Mouse (Mus musculus) neural tube, embryonic 14.5 days (tissue): ENCODE measurements at regions not wholly inside any gene's neighbourhood (a gene's known extent, or its start where the extent isn't known, plus 50 kb on each side); places are given as distances from the start of the nearest gene placed in this dataset.

Experiments used
- ATAC-seq: fragments of 200-750 bp; cut with Nextera tagmentation; 2 replicates; pipeline ENCODE4 v1.8.0; 2017; ENCODE audit warnings: low read depth, mild to moderate bottlenecking, moderate TSS enrichment, moderate library complexity
- H3K27ac ChIP-seq: fragments of 300-500 bp; sonication (generic); 2 replicates; pipeline ENCODE4 v1.5.1; 2014; ENCODE audit warnings: low read depth, mild to moderate bottlenecking, control low read depth, low read length, moderate library complexity, mixed read lengths
- H3K27me3 ChIP-seq: fragments of 300-500 bp; sonication (generic); 2 replicates; pipeline ENCODE4 v1.6.1; 2014; ENCODE audit warnings: low read length; ENCODE audit not compliant: control insufficient read depth, insufficient read depth
- H3K36me3 ChIP-seq: fragments of 300-500 bp; sonication (generic); 2 replicates; pipeline ENCODE4 v1.6.1; 2014; ENCODE audit warnings: low read length, mixed read lengths; ENCODE audit not compliant: control insufficient read depth, insufficient read depth
- H3K4me1 ChIP-seq: fragments of 300-500 bp; sonication (generic); 2 replicates; pipeline ENCODE4 v1.6.1; 2014; ENCODE audit warnings: low read length; ENCODE audit not compliant: control insufficient read depth, insufficient read depth
- H3K4me2 ChIP-seq: fragments of 300-500 bp; sonication (generic); 2 replicates; pipeline ENCODE4 v1.6.1; 2014; ENCODE audit warnings: mild to moderate bottlenecking, low read depth, low read length, control low read depth
- H3K4me3 ChIP-seq: fragments of 300-500 bp; sonication (generic); 2 replicates; pipeline ENCODE4 v1.5.1; 2014; ENCODE audit warnings: low read depth, low read length, control low read depth, mixed read lengths
- H3K9ac ChIP-seq: fragments of 300-500 bp; sonication (generic); replicated peaks from 2 replicates; pipeline ENCODE4 v1.6.1; 2014; ENCODE audit warnings: low read depth, mild to moderate bottlenecking, control low read depth, low read length, mixed read lengths
- H3K9me3 ChIP-seq: fragments of 300-500 bp; sonication (generic); 2 replicates; pipeline ENCODE4 v1.6.1; 2016; ENCODE audit warnings: low read length; ENCODE audit not compliant: control insufficient read depth
- WGBS: fragments of 180-500 bp; shearing (Covaris S2); extraction: QIAGEN DNeasy Blood & Tissue Kit; methylation state at CpG from one replicate; pipeline ENCODE4 v1.1.7; 2014; 5-methylcytosine and 5-hydroxymethylcytosine counted together

- ATAC-seq = no peak
- Histone ChIP-seq H3K4me1 (no peaks in the 10 kb centered on the region), H3K9ac (no peak overlapping the region), H3K4me2 (no peak overlapping the region), H3K36me3 (no peaks in the 10 kb centered on the region), H3K4me3 (no peak overlapping the region), H3K9me3 (no peaks in the 10 kb centered on the region), H3K27me3 (no peaks in the 10 kb centered on the region), H3K27ac (no peak overlapping the region)
- WGBS = 83% methylated on average over 1 of the region's 1 CpGs
Measured at GRCm38 (mm10) chr15:67278869-67279268, 778.2 kb upstream of the Lrrc6 start.

DNA sequence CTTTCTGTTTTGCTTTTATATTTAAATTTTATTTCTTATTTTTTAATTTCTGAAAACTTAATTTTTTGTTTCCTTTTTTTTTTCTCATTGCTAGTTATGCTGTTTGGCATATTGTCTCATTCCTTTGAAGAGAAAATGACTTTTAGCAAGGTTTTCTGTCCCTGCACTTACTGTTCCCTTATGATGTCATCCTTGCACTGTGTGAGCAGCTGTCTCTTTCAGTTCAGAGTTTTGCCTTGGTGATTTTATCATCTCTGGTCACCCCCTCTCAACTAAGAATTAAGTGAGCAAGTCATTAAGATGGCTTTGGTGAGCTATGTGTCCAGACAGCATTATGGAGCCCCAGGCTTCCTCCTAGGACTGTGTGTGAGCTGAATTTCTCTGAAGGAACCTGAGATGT, 774.3 kb upstream of the Lrrc6 start:
- no peak overlapping the region for H3K4me2 ChIP-seq
- ATAC-seq = no peak
- H3K4me1 ChIP-seq = no peaks in the 10 kb centered on the region
- H3K27me3 ChIP-seq = no peaks in the 10 kb centered on the region
- H3K27ac ChIP-seq = no peak overlapping the region
- no peaks in the 10 kb centered on the region for H3K36me3 ChIP-seq
- no peak overlapping the region for H3K9ac ChIP-seq
- no peaks in the 10 kb centered on the region for H3K9me3 ChIP-seq
- no peak overlapping the region for H3K4me3 ChIP-seq

GRCm38 (mm10) chr15:67272397-67272796, 771.7 kb upstream of the Lrrc6 start:
- no peaks in the 10 kb centered on the region for H3K36me3 ChIP-seq
- no peak overlapping the region for H3K27ac ChIP-seq
- no peak for ATAC-seq
- H3K4me2 ChIP-seq = no peak overlapping the region
- WGBS = 88% methylated on average over 2 of the region's 2 CpGs
- no peaks in the 10 kb centered on the region for H3K27me3 ChIP-seq
- no peak overlapping the region for H3K9ac ChIP-seq
- no peak overlapping the region for H3K4me3 ChIP-seq
- no peaks in the 10 kb centered on the region for H3K9me3 ChIP-seq
- no peaks in the 10 kb centered on the region for H3K4me1 ChIP-seq

DNA sequence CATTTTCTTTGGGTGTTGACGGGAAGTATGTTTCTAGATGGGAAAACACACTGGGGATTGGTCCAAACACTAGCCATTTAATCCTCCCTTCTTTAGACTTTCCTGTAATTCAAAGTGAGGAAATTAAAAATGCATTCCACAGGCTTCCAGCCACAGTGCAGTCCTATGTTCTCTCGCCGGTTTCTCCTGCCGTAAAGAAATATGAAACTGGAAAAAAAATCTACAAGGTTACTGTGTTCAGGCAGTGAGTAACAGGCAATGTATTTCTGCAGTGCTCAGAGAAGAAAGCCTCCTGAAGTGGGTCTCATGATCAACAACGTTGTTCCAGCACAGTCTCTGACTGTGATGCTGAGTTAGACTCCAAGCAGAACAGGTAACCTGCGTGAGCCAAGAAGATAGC, 763.0 kb upstream of the Lrrc6 start:
- H3K4me2 ChIP-seq = no peak overlapping the region
- 83% methylated on average over 6 of the region's 6 CpGs for WGBS
- H3K27me3 ChIP-seq = no peaks in the 10 kb centered on the region
- no peaks in the 10 kb centered on the region for H3K4me1 ChIP-seq
- no peak overlapping the region for H3K9ac ChIP-seq
- no peak overlapping the region for H3K4me3 ChIP-seq
- no peaks in the 10 kb centered on the region for H3K9me3 ChIP-seq
- no peaks in the 10 kb centered on the region for H3K36me3 ChIP-seq
- no peak for ATAC-seq
- H3K27ac ChIP-seq = no peak overlapping the region

- no peaks in the 10 kb centered on the region for H3K9me3 ChIP-seq
- no peaks in the 10 kb centered on the region for H3K4me1 ChIP-seq
- H3K27ac ChIP-seq = no peak overlapping the region
- H3K4me2 ChIP-seq = no peak overlapping the region
- no peaks in the 10 kb centered on the region for H3K27me3 ChIP-seq
- no peak for ATAC-seq
- H3K36me3 ChIP-seq = no peaks in the 10 kb centered on the region
- WGBS = 83% methylated on average over 2 of the region's 2 CpGs
- no peak overlapping the region for H3K9ac ChIP-seq
- H3K4me3 ChIP-seq = no peak overlapping the region
Measured at GRCm38 (mm10) chr15:67263313-67263712, 762.6 kb upstream of the Lrrc6 start.

DNA sequence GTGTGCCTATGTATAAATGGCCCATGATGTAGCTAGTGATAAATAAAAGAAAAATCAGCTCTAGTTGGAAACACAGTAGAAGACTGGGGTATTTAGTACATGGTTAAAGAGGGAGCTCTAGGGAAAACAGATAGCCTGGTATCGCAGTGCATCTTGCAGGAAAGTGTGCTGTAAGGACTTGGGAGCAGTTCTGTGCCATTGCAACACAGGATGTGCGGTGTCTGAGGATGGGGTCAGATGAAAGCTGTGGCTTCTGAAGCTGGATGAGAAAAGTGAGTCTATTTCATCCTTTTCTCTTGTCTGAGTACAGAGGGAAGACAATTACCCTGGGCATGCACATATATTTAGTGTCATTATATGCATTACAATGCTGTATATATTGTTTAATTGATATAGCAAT, 761.6 kb upstream of the Lrrc6 start:
- Histone ChIP-seq H3K27ac (no peak overlapping the region), H3K4me3 (no peak overlapping the region), H3K4me1 (no peaks in the 10 kb centered on the region), H3K9me3 (no peaks in the 10 kb centered on the region), H3K4me2 (no peak overlapping the region), H3K27me3 (no peaks in the 10 kb centered on the region), H3K36me3 (no peaks in the 10 kb centered on the region), H3K9ac (no peak overlapping the region)
- ATAC-seq = no peak
- 94% methylated on average over 2 of the region's 2 CpGs for WGBS

GRCm38 (mm10) chr15:67260666-67261065, 760.0 kb upstream of the Lrrc6 start:
- H3K9me3 ChIP-seq = no peaks in the 10 kb centered on the region
- WGBS = 81% methylated on average over 3 of the region's 3 CpGs

DNA sequence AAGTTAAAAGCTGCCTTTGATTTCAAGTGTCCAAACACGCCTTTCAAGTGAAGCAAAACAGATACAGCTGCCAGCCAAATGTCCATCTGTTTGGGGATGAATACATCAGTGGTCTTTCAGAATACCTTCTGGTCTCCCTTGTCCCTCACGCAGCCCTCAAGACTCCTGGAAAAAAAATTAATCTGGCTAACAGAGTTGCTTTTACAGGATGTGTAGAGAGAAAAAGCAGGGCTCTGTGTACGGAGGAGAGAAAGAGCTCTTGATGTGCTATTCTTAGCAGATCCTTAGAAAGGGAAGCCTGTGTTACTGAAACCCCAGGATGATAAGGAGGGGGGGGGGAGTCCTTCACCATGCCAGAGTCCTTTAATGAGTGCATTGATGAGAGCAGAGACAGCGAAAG, 748.4 kb upstream of the Lrrc6 start:
- Histone ChIP-seq H3K27ac (no peak overlapping the region), H3K9me3 (no peaks in the 10 kb centered on the region), H3K4me2 (no peak overlapping the region), H3K27me3 (no peaks in the 10 kb centered on the region), H3K4me1 (no peaks in the 10 kb centered on the region; the same call in 1 of the 2 replicates), H3K9ac (no peak overlapping the region), H3K4me3 (no peak overlapping the region), H3K36me3 (no peaks in the 10 kb centered on the region)
- 0 out of 2 replicates have a peak, but pooled peaks have one; percentile 34 for ATAC-seq
- WGBS = 27% methylated on average over 4 of the region's 4 CpGs

More at GRCm38 (mm10) chr15:67260666-67261065, 760.0 kb upstream of the Lrrc6 start:
- Histone ChIP-seq H3K4me2 (no peak overlapping the region), H3K27ac (no peak overlapping the region), H3K27me3 (no peaks in the 10 kb centered on the region), H3K4me3 (no peak overlapping the region), H3K36me3 (no peaks in the 10 kb centered on the region), H3K9ac (no peak overlapping the region), H3K4me1 (no peaks in the 10 kb centered on the region)
- ATAC-seq = no peak

DNA sequence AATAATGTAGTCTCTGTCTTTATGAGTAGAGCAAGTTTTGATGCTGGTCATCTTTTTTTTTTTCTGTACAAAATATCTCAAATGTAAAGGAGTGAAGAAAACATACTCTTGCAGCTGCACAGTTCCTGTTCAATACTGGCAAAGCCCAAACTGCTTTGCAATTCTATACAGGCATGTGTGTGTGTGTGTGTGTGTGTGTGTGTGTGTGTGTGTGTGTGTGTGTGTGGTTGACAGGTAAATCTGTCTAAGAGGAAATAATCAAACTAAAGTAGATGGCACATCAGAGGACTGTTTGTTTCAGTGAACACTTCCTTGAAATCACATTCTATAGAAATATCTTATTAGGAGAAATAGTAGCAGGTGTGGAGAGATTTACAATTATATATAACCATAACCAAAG, 747.8 kb upstream of the Lrrc6 start:
- no peak overlapping the region for H3K9ac ChIP-seq
- no peaks in the 10 kb centered on the region for H3K9me3 ChIP-seq
- H3K4me2 ChIP-seq = no peak overlapping the region
- H3K27ac ChIP-seq = no peak overlapping the region
- H3K27me3 ChIP-seq = no peaks in the 10 kb centered on the region
- H3K36me3 ChIP-seq = no peaks in the 10 kb centered on the region
- no peak overlapping the region for H3K4me3 ChIP-seq
- no peaks in the 10 kb centered on the region; the same call in 1 of the 2 replicates for H3K4me1 ChIP-seq
- ATAC-seq = no peak
